Mouse (Mus musculus): Measurements from ENCODE around the gene Fyn.

DNA sequence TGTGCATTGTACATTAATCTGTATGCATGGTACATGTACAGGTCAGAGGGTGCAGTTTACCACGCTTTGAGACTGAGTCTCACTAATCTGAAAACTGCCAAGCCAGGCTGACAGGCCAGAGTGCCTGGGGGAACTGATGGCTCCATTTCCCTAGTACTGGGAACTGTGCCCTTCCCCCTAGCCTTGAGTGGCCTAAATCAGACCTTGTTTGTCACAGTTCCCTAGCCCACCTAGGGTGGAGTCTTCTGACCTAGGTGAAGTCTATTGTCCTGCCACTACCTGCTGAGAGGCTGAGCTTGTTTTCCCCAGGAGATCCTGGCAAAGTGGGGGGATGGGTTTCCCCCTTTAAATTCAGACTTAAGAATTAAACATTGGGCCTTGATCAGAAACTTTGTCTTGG lies 226.1 kb downstream of the Fyn start:
- TF ChIP-seq CTCF (IDR thresholded peaks at IDR 0.05; ENCODE audit: borderline replicate concordance, control insufficient read depth, extremely low read depth, insufficient read depth, low read length, poor library complexity) (no peak), POLR2A (IDR thresholded peaks at IDR 0.05; ENCODE audit: control insufficient read depth, extremely low read depth, insufficient read depth, low read length, poor library complexity) (no peak)
